Mouse (Mus musculus): ENCODE data around the gene Clasp2. TPM values are rescaled to one million over a fixed set of nuclear protein-coding genes. Genes with fewer than 3 reads are reported as not detected.
"Not testable (repeated sequence)": the region's sequence is repeated elsewhere in the genome, so short reads cannot be mapped to it uniquely, and the experiment has no call there.

The Clasp2 gene
- polyA plus RNA-seq, 1 experiment from 2014 or later: 25.4 TPM

GRCm38 (mm10) chr9:113762389-113762788 is 21.1 kb downstream of the Clasp2 start:
- peaks cover 32% of the 10 kb centered on the region for H3K36me3 ChIP-seq
- H3K4me2 ChIP-seq: no peak overlapping the region
- H3K27ac ChIP-seq: no peak overlapping the region
- no peak overlapping the region for H3K4me3 ChIP-seq (replicated peaks)
- peak; percentile 66; the same call in 1 of the 2 replicates for ATAC-seq (replicated peaks; ENCODE audit: low FRiP score)
- 61% methylated on average over 6 of the region's 6 CpGs for WGBS
- H3K9me3 ChIP-seq (replicated peaks): no peaks in the 10 kb centered on the region
- no peak overlapping the region for H3K9ac ChIP-seq
- no peaks in the 10 kb centered on the region for H3K27me3 ChIP-seq
- no peaks in the 10 kb centered on the region for H3K4me1 ChIP-seq

- no peaks in the 10 kb centered on the region for H3K9me3 ChIP-seq (replicated peaks)
- peaks cover 36% of the 10 kb centered on the region for H3K36me3 ChIP-seq
- 70% methylated on average over 4 of the region's 4 CpGs for WGBS
- H3K9ac ChIP-seq: no peak overlapping the region
- ATAC-seq (replicated peaks; ENCODE audit: low FRiP score): no peak
- H3K4me2 ChIP-seq: no peak overlapping the region
- H3K27ac ChIP-seq: no peak overlapping the region
- H3K4me3 ChIP-seq (replicated peaks): no peak overlapping the region
- H3K4me1 ChIP-seq: no peaks in the 10 kb centered on the region
- no peaks in the 10 kb centered on the region for H3K27me3 ChIP-seq
Observed at GRCm38 (mm10) chr9:113763123-113763522, 21.9 kb downstream of the Clasp2 start.

GRCm38 (mm10) chr9:113770640-113771039 is 29.4 kb downstream of the Clasp2 start:
- no peak overlapping the region for H3K9ac ChIP-seq
- no peak overlapping the region for H3K4me3 ChIP-seq (replicated peaks)
- H3K4me2 ChIP-seq: no peak overlapping the region
- ATAC-seq (replicated peaks; ENCODE audit: low FRiP score): no peak
- H3K36me3 ChIP-seq: peaks cover 33% of the 10 kb centered on the region
- H3K27me3 ChIP-seq: no peaks in the 10 kb centered on the region
- no peaks in the 10 kb centered on the region for H3K9me3 ChIP-seq (replicated peaks)
- H3K4me1 ChIP-seq: no peaks in the 10 kb centered on the region
- H3K27ac ChIP-seq: no peak overlapping the region
- 86% methylated on average over 4 of the region's 4 CpGs for WGBS

- Histone ChIP-seq H3K4me1 (peaks cover 5% of the 10 kb centered on the region; the same call in 1 of the 2 replicates), H3K4me3 (replicated peaks) (no peak overlapping the region), H3K27ac (no peak overlapping the region), H3K9ac (no peak overlapping the region), H3K27me3 (no peaks in the 10 kb centered on the region), H3K36me3 (no peaks in the 10 kb centered on the region; the same call in 1 of the 2 replicates), H3K9me3 (replicated peaks) (no peaks in the 10 kb centered on the region), H3K4me2 (no peak overlapping the region)
- ATAC-seq (replicated peaks; ENCODE audit: low FRiP score): no peak
- 82% methylated on average over 3 of the region's 3 CpGs for WGBS
Observed at GRCm38 (mm10) chr9:113780863-113781262, 39.6 kb downstream of the Clasp2 start.

GRCm38 (mm10) chr9:113782362-113783005 is 41.2 kb downstream of the Clasp2 start:
- H3K9ac ChIP-seq: no peak overlapping the region
- no peak overlapping the region for H3K27ac ChIP-seq
- no peaks in the 10 kb centered on the region for H3K9me3 ChIP-seq (replicated peaks)
- H3K4me3 ChIP-seq (replicated peaks): no peak overlapping the region
- H3K4me1 ChIP-seq: peaks cover 5% of the 10 kb centered on the region; the same call in 1 of the 2 replicates
- no peaks in the 10 kb centered on the region for H3K27me3 ChIP-seq
- 76% methylated on average over 4 of the region's 4 CpGs for WGBS
- H3K36me3 ChIP-seq: no peaks in the 10 kb centered on the region; the same call in 1 of the 2 replicates
- no peak for ATAC-seq (replicated peaks; ENCODE audit: low FRiP score)
- no peak overlapping the region for H3K4me2 ChIP-seq

- H3K9ac ChIP-seq: no peak overlapping the region
Observed at GRCm38 (mm10) chr9:113783674-113784073, 42.4 kb downstream of the Clasp2 start.

GRCm38 (mm10) chr9:113789283-113789682 is 48.0 kb downstream of the Clasp2 start:
- H3K27ac ChIP-seq; H3K4me3 ChIP-seq (replicated peaks); H3K9me3 ChIP-seq (replicated peaks); H3K27me3 ChIP-seq; H3K4me2 ChIP-seq; H3K9ac ChIP-seq; H3K36me3 ChIP-seq; ATAC-seq (replicated peaks; ENCODE audit: low FRiP score): not testable (repeated sequence)
- H3K4me1 ChIP-seq: peaks cover 15% of the 10 kb centered on the region
- WGBS: 25% methylated on average over 6 of the region's 6 CpGs

More at GRCm38 (mm10) chr9:113783674-113784073, 42.4 kb downstream of the Clasp2 start:
- Histone ChIP-seq H3K9me3 (replicated peaks) (no peaks in the 10 kb centered on the region), H3K4me2 (no peak overlapping the region), H3K36me3 (no peaks in the 10 kb centered on the region; the same call in 1 of the 2 replicates), H3K4me1 (peaks cover 5% of the 10 kb centered on the region; the same call in 1 of the 2 replicates), H3K27ac (no peak overlapping the region), H3K27me3 (no peaks in the 10 kb centered on the region), H3K4me3 (replicated peaks) (no peak overlapping the region)
- 35% methylated on average over 5 of the region's 5 CpGs for WGBS
- ATAC-seq (replicated peaks; ENCODE audit: low FRiP score): no peak

- H3K9me3 ChIP-seq (replicated peaks): no peaks in the 10 kb centered on the region
- H3K4me1 ChIP-seq: peaks cover 15% of the 10 kb centered on the region
- peak overlapping the region; percentile 18; the same call in 1 of the 2 replicates for H3K9ac ChIP-seq
- H3K4me3 ChIP-seq (replicated peaks): peak overlapping the region; percentile 45
- no peaks in the 10 kb centered on the region for H3K36me3 ChIP-seq
- peak; percentile 93 for ATAC-seq (replicated peaks; ENCODE audit: low FRiP score)
- 1% methylated on average over 17 of the region's 17 CpGs for WGBS
- H3K4me2 ChIP-seq: peak overlapping the region; percentile 55
- no peaks in the 10 kb centered on the region for H3K27me3 ChIP-seq
- H3K27ac ChIP-seq: peak overlapping the region; percentile 85
Observed at GRCm38 (mm10) chr9:113792651-113793512, 51.6 kb downstream of the Clasp2 start.

- H3K27me3 ChIP-seq: no peaks in the 10 kb centered on the region
- H3K4me1 ChIP-seq: peaks cover 15% of the 10 kb centered on the region
- H3K27ac ChIP-seq: peak overlapping the region; percentile 85; the same call in 1 of the 2 replicates
- 38% methylated on average over 3 of the region's 3 CpGs for WGBS
- H3K9me3 ChIP-seq (replicated peaks): no peaks in the 10 kb centered on the region
- H3K4me2 ChIP-seq: peak overlapping the region; percentile 55
- H3K4me3 ChIP-seq (replicated peaks): peak overlapping the region; percentile 45
- no peak for ATAC-seq (replicated peaks; ENCODE audit: low FRiP score)
- H3K9ac ChIP-seq: peak overlapping the region; percentile 18; the same call in 1 of the 2 replicates
- no peaks in the 10 kb centered on the region for H3K36me3 ChIP-seq
Observed at GRCm38 (mm10) chr9:113793513-113793905, 52.2 kb downstream of the Clasp2 start.

GRCm38 (mm10) chr9:113793966-113794365 is 52.7 kb downstream of the Clasp2 start:
- Histone ChIP-seq H3K4me1 (peaks cover 15% of the 10 kb centered on the region), H3K4me2 (peak overlapping the region; percentile 55; the same call in 1 of the 2 replicates), H3K27me3 (no peaks in the 10 kb centered on the region), H3K9me3 (replicated peaks) (no peaks in the 10 kb centered on the region), H3K4me3 (replicated peaks) (no peak overlapping the region), H3K9ac (no peak overlapping the region), H3K27ac (no peak overlapping the region), H3K36me3 (no peaks in the 10 kb centered on the region)
- 85% methylated on average over 2 of the region's 2 CpGs for WGBS
- ATAC-seq (replicated peaks; ENCODE audit: low FRiP score): no peak

GRCm38 (mm10) chr9:113797206-113797605 is 55.9 kb downstream of the Clasp2 start:
- no peak overlapping the region for H3K4me3 ChIP-seq (replicated peaks)
- H3K4me1 ChIP-seq: peaks cover 9% of the 10 kb centered on the region
- H3K27me3 ChIP-seq: no peaks in the 10 kb centered on the region
- 89% methylated on average over 5 of the region's 5 CpGs for WGBS
- no peaks in the 10 kb centered on the region for H3K36me3 ChIP-seq
- no peak for ATAC-seq (replicated peaks; ENCODE audit: low FRiP score)
- no peaks in the 10 kb centered on the region for H3K9me3 ChIP-seq (replicated peaks)
- H3K27ac ChIP-seq: no peak overlapping the region
- no peak overlapping the region for H3K9ac ChIP-seq
- no peak overlapping the region for H3K4me2 ChIP-seq

- Histone ChIP-seq H3K9me3 (replicated peaks) (no peaks in the 10 kb centered on the region), H3K4me3 (replicated peaks) (no peak overlapping the region), H3K27me3 (no peaks in the 10 kb centered on the region), H3K4me1 (no peaks in the 10 kb centered on the region), H3K9ac (no peak overlapping the region), H3K4me2 (no peak overlapping the region), H3K36me3 (no peaks in the 10 kb centered on the region), H3K27ac (no peak overlapping the region)
- 91% methylated on average over 3 of the region's 3 CpGs for WGBS
- no peak for ATAC-seq (replicated peaks; ENCODE audit: low FRiP score)
Observed at GRCm38 (mm10) chr9:113800671-113801070, 59.4 kb downstream of the Clasp2 start.
